Mouse (Mus musculus): ENCODE data around the gene Kcnd2. TPM values are rescaled to one million over a fixed set of nuclear protein-coding genes. Genes with fewer than 3 reads are reported as not detected.

Gene Kcnd2
- total RNA-seq, 2 experiments from 2014 or later: not detected

DNA sequence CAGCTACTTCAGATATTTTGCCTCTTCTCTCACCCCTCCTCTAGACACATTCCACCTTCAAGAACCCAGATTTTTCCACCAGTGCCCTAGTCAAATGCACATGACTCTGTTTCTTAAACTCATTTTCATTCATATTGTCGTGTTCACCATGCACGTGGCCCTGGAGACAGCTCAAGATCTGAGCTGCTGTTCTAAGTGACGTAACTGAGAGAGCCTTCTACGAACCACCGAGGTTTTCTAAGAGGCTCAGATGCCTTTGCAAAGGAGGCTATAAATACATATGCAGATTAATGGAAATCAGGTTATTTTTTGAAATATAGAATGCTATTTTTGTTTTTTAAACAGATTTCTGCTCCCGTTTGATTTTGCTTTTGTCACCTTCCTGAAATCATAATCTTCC is 202.9 kb downstream of the Kcnd2 start:
- no peak for ATAC-seq (ENCODE audit: poor library complexity, severe bottlenecking)

DNA sequence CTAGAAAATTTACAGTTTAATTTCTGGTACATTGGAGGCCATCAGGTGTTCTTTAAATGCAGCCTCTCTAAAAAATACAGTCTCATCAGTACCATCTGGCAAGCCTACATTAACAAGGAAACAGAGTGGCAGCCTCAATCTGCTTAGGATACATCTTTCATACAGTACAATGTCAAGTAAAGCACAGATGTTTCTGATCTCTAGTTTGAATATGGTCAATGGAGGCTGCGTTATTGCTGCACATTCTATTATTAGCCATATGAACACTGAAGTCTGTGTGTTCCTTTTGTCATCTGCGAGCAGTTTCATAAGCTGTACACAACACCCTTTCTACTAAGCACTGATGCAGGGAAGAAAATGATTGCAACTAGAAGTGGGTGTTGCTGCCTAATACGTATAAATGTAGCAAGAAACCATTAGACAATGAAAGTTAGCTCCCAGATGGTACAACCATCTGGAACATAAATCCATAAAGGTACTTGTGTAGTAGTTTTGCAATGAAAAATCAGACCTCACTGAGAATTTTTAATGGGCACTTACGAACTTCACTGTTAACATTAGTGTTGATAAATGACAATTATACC is 209.0 kb downstream of the Kcnd2 start:
- no peak for ATAC-seq (ENCODE audit: poor library complexity, severe bottlenecking)

DNA sequence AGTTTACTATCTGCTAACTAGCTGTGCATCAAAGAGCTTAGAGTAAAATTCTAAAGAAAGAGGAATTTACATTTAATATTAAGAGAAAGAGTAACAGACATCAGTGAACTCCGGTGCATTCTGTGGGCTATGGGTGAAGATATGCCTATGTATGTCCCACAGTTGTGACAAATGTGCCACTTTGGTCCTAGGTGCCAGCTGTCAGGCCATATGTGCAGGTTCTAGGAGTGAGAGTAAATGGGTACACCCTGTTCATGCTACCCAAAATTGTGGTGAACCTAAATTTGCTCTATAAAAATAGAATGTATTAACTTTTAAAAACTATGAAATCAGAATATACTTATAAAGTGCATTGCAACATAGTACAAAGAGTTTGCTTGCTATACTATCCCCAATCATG is 215.8 kb downstream of the Kcnd2 start:
- no peak for ATAC-seq (ENCODE audit: poor library complexity, severe bottlenecking)

DNA sequence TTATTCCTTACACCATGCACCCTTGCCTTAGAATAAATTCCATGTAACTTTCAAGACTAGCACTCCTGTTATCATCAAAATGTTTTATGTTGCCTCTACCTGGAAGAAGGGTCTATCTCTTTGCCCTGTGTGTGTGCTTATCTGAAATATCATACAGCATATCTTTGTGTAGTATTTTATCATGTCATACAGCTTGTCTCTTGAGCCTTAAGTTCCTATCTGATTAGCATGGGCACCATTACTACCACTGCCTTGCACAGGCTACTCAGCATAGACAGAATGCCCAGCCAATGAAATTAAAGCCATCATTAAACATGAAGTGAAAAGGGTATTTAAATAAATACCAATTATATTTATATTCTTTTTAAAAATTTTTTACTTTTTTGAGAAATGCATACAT is 249.4 kb downstream of the Kcnd2 start:
- no peak for ATAC-seq (ENCODE audit: poor library complexity, severe bottlenecking)

DNA sequence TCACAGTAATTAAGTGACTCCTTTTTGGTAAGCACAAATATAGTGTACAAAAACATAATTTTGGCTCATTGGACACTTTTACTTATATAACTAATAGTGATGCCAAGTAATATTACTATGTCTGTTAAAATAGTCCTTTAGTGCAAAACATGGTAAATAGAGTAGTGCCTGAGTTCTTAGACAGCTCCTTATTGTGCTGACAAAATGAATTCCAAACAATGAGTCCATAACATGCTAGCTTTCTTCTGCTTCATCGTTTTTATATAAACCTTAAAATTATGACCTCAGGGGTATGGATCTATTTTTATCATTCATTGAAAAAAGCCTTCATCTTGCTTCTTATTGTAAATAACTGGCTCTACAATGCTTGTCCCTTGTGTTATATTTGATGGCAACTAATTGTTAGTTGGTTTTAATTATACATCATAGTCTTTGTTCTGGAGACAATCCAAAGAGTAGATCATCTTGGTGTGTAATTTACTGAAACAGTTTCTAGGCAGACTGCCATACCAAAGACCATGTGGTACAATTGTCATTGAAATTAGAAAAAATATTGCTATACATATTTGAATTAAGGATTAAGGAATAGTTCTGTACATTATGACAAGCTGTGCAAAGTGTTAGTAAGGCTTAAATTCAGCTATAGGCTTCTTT is 256.7 kb downstream of the Kcnd2 start:
- no peak for ATAC-seq (ENCODE audit: poor library complexity, severe bottlenecking)

DNA sequence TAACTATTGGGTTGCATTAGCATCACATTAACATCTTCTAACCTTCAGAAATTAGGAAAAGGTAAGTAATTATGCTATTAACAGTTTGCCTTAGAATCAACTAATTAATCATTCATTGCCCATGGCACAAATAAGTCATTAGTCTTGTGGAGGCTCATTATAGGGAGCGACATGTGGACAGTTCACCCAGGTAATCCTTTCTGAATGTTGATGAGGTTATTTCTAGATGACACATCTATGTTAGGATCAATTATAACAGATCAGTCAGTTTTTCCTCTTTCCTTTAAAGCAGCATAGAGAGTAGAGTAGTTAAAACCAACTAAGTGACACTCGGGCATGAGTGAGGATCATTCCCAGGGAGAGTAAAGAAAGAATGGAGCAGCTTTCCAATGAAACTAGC is 267.4 kb downstream of the Kcnd2 start:
- ATAC-seq (ENCODE audit: poor library complexity, severe bottlenecking): no peak

DNA sequence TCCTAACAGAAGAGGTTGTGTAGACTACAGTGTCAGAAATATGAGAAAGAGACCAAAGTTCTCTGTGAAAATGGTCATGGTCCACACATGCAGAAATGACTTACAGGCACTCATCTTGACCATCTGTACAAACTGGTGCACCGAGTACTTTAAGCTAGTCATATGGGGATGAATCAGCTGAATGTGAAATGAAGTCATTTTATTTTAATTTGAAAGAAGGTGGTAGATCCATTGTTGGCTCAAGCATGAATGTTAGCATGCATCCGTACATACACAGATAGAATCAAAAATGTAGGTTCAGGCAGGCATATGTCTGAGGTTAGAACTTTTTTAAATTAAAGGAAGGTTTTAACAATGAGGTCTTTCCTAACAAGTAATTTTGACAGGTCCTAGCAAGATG is 273.2 kb downstream of the Kcnd2 start:
- no peak for ATAC-seq (ENCODE audit: poor library complexity, severe bottlenecking)

DNA sequence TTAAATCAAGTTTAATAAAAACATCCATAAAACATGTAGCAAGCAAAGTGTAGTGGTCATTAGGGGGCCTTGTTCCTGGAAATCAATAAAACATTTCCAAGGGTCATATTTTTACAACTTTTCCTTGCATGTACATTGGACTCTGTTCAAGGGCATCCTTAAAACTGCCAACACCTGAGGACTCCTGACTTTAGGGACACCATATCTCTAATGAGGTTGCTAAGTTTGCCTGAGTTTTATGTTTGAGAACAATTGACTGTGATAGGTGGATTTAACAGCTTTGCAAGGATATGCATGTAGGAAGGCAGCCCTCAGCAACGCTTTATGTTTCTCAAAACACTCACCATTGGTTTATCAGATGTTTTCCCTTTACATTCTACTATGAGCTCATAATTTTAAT is 287.6 kb downstream of the Kcnd2 start:
- no peak for ATAC-seq (ENCODE audit: poor library complexity, severe bottlenecking)

DNA sequence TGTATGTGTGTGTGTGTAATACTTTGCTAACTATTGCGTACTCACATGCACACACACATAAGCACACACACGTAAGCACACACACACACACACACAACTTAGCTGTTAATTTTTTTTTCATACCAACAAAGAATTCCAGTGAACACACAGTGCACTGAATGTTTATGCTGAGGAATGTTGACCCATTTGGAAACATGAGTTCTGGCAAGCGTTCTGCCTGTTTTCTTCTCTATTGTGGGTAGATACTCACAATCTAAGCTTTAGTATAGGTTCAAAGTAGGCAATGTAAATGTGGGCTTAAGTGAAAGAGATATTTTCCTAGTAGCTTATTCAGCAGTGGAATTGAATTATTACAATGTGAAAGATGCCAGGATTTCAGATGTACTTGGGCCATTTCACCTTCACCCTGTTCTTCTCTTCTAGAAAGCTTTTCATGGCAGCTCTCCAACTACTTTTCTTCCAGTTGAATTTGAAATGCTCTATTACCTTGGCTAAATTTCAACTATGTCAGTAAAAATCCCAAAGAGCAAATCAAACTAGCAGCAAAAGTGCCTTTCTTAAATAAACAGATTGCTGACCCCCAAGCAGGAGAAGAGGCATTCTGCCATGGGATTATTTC is 295.4 kb downstream of the Kcnd2 start:
- no peak for ATAC-seq (ENCODE audit: poor library complexity, severe bottlenecking)

DNA sequence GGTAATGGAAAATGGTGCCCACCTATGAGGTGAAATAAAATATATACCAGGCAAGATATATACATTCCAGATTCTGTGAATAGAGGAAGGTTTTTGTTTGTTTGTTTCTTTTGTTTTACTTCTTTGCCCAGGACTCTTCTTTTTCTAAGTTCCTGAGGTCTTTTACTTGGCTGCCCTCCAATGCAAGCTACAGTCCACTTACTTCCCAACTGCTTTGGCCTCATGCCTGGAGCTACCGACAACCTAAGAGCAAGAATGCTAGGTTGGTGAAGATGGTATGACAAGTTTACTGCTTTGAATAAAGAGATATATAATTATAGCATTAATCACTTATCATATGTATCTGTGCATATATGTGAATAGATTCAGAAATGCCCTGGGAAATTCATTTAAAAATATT is 305.0 kb downstream of the Kcnd2 start:
- no peak for ATAC-seq (ENCODE audit: poor library complexity, severe bottlenecking)

DNA sequence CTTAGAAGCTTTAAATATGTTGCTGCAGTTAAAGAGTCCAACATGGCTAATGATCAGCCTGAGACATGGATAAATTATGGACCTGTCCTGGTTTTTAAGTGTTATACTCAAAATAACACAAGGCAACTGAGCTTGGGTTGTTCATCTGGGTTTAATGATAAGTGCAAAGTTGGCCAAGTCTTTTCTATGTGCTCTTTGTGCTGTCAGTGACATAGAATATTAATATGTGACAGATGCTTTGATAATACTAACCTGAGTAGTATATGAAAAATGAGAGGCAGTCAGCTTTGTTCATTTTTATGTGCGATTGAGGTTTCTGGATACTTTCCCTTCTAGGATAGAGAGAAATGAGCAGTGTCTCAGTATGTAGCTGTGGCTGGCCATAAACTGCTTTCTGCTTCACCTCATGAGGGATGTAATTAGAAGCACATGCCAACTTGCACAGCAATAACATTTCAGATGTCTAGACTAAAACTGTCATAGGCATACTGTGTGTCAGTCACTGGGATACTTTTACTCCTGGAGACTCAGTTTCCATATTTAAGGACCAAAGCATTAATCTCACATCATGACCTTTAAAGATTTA is 312.3 kb downstream of the Kcnd2 start:
- ATAC-seq (ENCODE audit: poor library complexity, severe bottlenecking): no peak

DNA sequence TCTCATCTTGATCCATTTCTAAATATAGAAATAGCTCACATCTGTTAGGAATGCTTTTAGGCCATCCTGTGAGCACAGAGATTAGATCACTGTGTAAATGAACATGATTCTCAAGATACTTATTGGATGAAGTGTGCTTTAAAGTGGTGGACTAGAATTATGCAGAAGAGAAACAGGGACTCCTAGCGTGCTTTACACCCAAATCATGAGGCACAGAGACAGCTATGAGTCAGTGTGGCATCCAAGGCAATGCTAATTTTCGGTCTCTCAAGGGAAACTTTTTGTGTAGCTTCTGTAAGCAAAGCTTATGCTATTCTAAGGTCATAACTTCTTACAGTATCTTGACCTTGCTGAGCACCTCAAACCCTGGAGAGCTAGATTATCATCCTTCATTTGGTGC is 318.7 kb downstream of the Kcnd2 start:
- ATAC-seq (ENCODE audit: poor library complexity, severe bottlenecking): no peak

DNA sequence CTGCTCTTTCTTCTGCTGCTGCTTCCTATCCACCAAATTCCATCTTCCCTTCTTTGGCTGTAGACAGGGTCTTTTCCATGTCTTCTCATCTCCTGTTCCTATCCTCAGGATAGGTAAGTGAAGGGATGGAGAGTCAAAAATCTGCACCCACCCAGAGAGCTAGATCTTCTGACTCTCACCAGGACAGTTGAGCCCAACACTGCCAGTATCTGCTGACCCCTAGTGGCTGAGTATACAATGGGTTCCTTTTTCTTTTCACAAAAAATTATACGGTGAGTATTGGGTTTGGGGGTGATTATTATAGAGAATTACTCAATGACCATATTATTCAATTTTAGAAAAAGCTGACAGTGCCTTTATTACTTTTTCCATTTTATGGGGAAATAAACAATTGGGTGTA is 319.5 kb downstream of the Kcnd2 start:
- ATAC-seq (ENCODE audit: poor library complexity, severe bottlenecking): no peak

DNA sequence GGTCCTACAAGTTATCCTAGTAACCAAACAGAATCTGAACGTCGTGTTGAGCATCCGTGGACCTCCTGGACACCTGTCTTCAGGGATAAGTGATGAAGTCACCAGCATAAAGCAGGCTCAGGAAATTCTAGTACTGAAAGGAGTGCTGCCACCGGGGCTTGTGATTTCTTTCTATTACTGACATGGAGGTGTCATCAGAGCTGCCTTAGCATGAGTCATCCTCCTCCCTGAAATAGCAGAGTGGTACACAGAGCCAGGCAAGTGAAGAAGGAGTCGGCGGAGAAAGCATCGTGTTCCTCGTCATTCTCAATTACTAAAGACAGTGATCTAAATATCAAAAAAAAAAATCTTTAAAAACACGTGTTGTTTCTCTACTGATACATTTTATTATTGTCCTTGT is 336.2 kb downstream of the Kcnd2 start:
- no peak for ATAC-seq (ENCODE audit: poor library complexity, severe bottlenecking)

DNA sequence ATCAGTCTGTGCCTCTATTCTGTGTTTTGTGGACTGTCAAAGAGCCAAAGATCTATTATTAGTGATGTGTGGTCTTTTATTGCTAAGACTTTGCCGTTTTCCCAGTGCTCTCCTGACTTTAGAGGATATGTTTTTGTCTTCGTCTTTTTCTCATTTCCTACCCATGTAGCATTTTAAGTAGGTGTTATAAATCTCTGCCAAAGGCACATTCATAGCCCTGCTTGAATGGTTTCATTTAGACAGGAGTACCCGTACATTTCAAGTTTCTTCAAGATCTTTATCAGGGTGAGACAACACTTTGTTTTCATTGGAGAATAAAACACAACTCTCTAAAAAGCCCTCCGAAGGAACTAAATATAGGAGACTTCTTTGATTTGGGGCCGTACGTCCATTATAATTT is 355.7 kb downstream of the Kcnd2 start:
- ATAC-seq (ENCODE audit: poor library complexity, severe bottlenecking): no peak

DNA sequence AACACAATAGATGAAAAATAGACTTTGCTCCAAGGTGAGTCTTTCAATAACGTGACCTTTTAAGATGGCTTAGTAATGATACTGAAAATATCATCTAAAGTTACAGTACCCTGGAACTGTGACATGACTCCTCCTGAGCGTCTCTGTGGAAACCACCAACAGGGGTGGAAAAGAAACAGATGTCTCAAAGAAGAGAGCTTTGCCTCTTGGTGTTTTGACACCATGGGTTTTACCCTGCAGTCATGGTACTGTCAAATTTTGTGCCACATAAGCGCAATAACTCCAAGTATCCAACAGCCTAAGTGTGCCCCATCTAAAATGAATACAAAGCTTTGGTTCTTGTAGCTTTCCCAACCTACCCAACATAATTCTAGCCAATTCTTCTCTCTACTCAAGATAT is 374.9 kb downstream of the Kcnd2 start:
- no peak for ATAC-seq (ENCODE audit: poor library complexity, severe bottlenecking)

DNA sequence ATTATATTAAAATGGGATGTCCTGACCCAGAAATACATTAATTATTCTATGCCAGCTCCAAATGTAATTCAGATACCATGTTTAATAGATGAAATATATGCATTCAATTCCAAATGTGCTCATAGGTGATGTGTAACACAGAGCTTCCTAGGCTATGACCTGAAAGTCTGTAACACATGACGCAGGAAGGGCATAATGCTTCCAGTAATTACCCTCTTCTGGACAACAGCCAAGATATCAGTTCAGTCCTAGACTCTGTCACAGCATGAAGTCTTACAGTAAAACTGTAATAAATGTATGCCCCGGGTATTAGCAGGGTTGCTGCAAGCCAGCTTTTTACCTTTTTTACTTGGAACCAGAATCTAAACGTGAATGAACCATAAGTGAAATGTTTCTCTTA is 382.1 kb downstream of the Kcnd2 start:
- no peak for ATAC-seq (ENCODE audit: poor library complexity, severe bottlenecking)

DNA sequence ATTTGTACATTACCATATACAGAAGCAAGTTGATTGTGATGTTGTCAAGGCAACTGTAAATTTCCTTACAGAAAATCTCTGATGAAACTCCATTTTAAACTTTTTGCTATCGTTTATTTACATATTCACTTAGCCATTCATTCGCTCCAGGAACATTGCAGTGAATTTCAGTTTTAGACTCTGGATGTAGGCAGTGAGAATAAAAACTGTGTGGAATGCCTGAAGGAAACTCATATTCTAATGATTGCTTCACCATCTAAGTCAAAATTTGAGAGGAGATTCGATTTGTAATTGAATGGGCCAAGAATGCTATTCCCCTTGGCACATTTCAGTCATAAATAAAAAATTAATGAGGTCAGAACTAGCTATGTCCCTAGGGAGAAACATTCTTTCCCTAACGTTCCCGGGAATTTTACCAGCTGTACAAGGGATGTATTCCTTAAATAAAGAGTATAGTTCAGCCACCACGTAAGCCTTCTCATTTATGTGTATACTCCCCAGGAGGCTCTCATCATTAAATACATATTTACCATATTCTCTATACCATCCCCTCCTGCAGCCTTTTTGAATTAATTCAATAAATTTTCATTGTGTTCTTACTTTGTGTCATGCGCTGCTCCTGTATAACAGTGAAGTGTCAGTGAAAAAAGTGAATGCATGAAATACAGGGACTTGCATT is 394.2 kb downstream of the Kcnd2 start:
- no peak for ATAC-seq (ENCODE audit: poor library complexity, severe bottlenecking)

DNA sequence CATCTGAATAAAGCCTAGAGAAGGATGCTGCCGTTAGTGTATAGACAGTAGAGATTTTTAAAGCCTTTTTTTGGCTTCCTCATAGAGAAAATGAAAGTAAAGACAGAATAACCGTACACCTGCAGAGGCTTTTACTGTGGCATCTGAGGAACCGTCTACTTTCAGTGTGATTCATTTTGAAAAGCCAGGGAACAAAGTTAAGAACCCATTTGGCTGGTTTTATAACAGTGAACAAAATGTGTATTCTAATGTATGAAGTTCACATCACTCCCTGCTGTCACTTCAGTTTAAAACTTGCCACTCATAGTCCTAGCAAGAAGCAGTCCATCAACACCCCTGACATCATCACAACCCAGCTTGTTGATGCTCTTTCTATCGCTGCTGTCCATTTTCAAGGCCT is 414.7 kb downstream of the Kcnd2 start:
- no peak for ATAC-seq (ENCODE audit: poor library complexity, severe bottlenecking)

DNA sequence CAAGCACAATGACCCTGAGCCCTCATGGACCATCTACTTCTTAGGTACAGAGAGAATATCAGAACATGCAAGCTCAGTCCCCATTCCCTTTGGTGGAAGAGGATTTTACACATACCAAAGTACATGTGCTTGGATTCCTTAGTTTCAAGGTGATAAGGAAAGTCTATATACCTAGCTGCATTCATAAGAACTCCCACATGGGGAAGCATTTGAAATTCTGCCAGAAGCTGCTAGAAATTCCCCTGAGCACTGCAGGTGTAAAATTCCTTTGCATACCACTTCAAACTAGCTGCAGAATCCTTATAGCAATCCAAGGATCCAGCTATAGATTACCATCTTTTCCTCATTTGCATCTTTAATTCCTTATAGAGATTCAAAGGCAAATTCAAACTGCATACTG is 440.4 kb downstream of the Kcnd2 start:
- no peak for ATAC-seq (ENCODE audit: poor library complexity, severe bottlenecking)

DNA sequence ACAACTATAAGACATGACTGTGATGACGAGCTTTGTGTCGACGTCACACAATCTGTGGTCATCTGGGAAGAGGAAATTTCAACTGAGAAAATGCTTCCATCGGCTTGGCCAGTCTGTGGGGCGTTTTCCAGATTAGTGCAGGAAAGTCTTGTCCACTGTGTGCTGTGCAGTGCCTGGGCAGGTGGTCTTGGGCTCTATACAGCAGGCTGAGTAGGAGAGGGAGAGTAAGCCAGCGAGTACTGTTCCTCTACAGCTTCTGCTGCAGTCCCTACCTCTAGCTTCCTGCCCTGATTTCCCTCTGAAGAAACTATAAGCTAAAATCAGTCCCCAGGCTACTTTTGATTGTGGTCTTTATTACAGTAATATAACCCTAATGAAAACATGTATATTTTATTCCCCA is 448.8 kb downstream of the Kcnd2 start:
- ATAC-seq (ENCODE audit: poor library complexity, severe bottlenecking): no peak

DNA sequence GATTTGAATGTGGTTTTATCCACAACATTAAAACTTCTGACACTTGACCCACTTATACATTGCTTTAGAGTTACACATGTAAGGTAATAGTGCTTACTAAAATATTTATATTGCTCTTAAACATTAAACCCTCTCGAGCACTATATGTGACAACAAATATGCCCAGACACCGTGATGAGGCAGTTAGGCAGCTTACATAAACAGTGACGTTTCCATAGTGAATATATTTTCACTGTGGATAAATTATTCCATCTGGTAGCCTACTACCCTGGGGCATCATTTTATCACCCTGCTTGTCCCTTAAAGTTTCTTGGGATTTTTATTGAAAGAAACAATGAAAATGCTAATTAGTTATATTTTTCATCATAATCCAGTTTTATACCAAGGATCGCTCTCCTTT is 449.3 kb downstream of the Kcnd2 start:
- ATAC-seq (ENCODE audit: poor library complexity, severe bottlenecking): no peak

Measured in megakaryocyte, adult 5-6 weeks (primary cell).